Mouse (Mus musculus): ENCODE data around the gene Cxxc4. TPM values are rescaled to one million over a fixed set of nuclear protein-coding genes. Genes with fewer than 3 reads are reported as not detected.

Gene Cxxc4
- polyA plus RNA-seq, 1 experiment from 2014 or later, result 1.3 TPM

GRCm38 (mm10) chr3:134243168-134243849 is 7.0 kb downstream of the Cxxc4 start:
- no peak overlapping the region for H3K4me2 ChIP-seq (replicated peaks; ENCODE audit: low read depth)
- 14% methylated on average over 2 of the region's 2 CpGs for WGBS

GRCm38 (mm10) chr3:134243850-134244247 is 7.6 kb downstream of the Cxxc4 start:
- H3K27me3 ChIP-seq (replicated peaks; ENCODE audit: control insufficient read depth, insufficient read depth, low read length), result no peaks in the 10 kb centered on the region
- H3K4me1 ChIP-seq (replicated peaks; ENCODE audit: control insufficient read depth, insufficient read depth, low read length), result no peaks in the 10 kb centered on the region
- no peak overlapping the region for H3K4me2 ChIP-seq (replicated peaks; ENCODE audit: low read depth)
- H3K9me3 ChIP-seq (ENCODE audit: control insufficient read depth), result no peaks in the 10 kb centered on the region
- H3K36me3 ChIP-seq (ENCODE audit: control insufficient read depth, insufficient read depth), result no peaks in the 10 kb centered on the region
- no peak overlapping the region for H3K9ac ChIP-seq (ENCODE audit: low read depth, low read length)
- TF ChIP-seq CTCF (IDR thresholded peaks at IDR 0.05; ENCODE audit: low read depth), result no peak
- H3K27ac ChIP-seq (ENCODE audit: low read depth, low read length), result no peak overlapping the region
- no peak for ATAC-seq
- WGBS, result 56% methylated on average over 3 of the region's 3 CpGs
- no peak overlapping the region for H3K4me3 ChIP-seq (ENCODE audit: low read depth, low read length)

More at GRCm38 (mm10) chr3:134243168-134243849, 7.0 kb downstream of the Cxxc4 start:
- Histone ChIP-seq H3K36me3 (ENCODE audit: control insufficient read depth, insufficient read depth) (no peaks in the 10 kb centered on the region), H3K4me3 (ENCODE audit: low read depth, low read length) (no peak overlapping the region), H3K27me3 (replicated peaks; ENCODE audit: control insufficient read depth, insufficient read depth, low read length) (no peaks in the 10 kb centered on the region), H3K27ac (ENCODE audit: low read depth, low read length) (no peak overlapping the region), H3K4me1 (replicated peaks; ENCODE audit: control insufficient read depth, insufficient read depth, low read length) (no peaks in the 10 kb centered on the region), H3K9ac (ENCODE audit: low read depth, low read length) (no peak overlapping the region), H3K9me3 (ENCODE audit: control insufficient read depth) (no peaks in the 10 kb centered on the region)
- ATAC-seq, result no peak
- TF ChIP-seq CTCF (IDR thresholded peaks at IDR 0.05; ENCODE audit: low read depth), result no peak

GRCm38 (mm10) chr3:134254221-134254620 is 17.9 kb downstream of the Cxxc4 start:
- no peak for TF ChIP-seq CTCF (IDR thresholded peaks at IDR 0.05; ENCODE audit: low read depth)
- Histone ChIP-seq H3K9ac (ENCODE audit: low read depth, low read length) (no peak overlapping the region), H3K36me3 (ENCODE audit: control insufficient read depth, insufficient read depth) (no peaks in the 10 kb centered on the region), H3K4me2 (replicated peaks; ENCODE audit: low read depth) (no peak overlapping the region), H3K4me3 (ENCODE audit: low read depth, low read length) (no peak overlapping the region), H3K27ac (ENCODE audit: low read depth, low read length) (no peak overlapping the region), H3K9me3 (ENCODE audit: control insufficient read depth) (no peaks in the 10 kb centered on the region), H3K4me1 (replicated peaks; ENCODE audit: control insufficient read depth, insufficient read depth, low read length) (no peaks in the 10 kb centered on the region), H3K27me3 (replicated peaks; ENCODE audit: control insufficient read depth, insufficient read depth, low read length) (no peaks in the 10 kb centered on the region)
- 41% methylated on average over 2 of the region's 2 CpGs for WGBS
- no peak for ATAC-seq

- no peaks in the 10 kb centered on the region for H3K9me3 ChIP-seq (ENCODE audit: control insufficient read depth)
- ATAC-seq, result no peak
- no peak overlapping the region for H3K9ac ChIP-seq (ENCODE audit: low read depth, low read length)
- 82% methylated on average over 5 of the region's 5 CpGs for WGBS
- H3K27me3 ChIP-seq (replicated peaks; ENCODE audit: control insufficient read depth, insufficient read depth, low read length), result no peaks in the 10 kb centered on the region
- H3K27ac ChIP-seq (ENCODE audit: low read depth, low read length), result no peak overlapping the region
- no peak overlapping the region for H3K4me3 ChIP-seq (ENCODE audit: low read depth, low read length)
- H3K36me3 ChIP-seq (ENCODE audit: control insufficient read depth, insufficient read depth), result no peaks in the 10 kb centered on the region
- H3K4me1 ChIP-seq (replicated peaks; ENCODE audit: control insufficient read depth, insufficient read depth, low read length), result no peaks in the 10 kb centered on the region
- H3K4me2 ChIP-seq (replicated peaks; ENCODE audit: low read depth), result no peak overlapping the region
- TF ChIP-seq CTCF (IDR thresholded peaks at IDR 0.05; ENCODE audit: low read depth), result no peak
These were observed 22.4 kb downstream of the Cxxc4 start for GRCm38 (mm10) chr3:134258715-134259114.

- 75% methylated on average over 3 of the region's 3 CpGs for WGBS
- TF ChIP-seq CTCF (IDR thresholded peaks at IDR 0.05; ENCODE audit: low read depth), result no peak
- Histone ChIP-seq H3K9ac (ENCODE audit: low read depth, low read length) (no peak overlapping the region), H3K9me3 (ENCODE audit: control insufficient read depth) (no peaks in the 10 kb centered on the region), H3K27me3 (replicated peaks; ENCODE audit: control insufficient read depth, insufficient read depth, low read length) (no peaks in the 10 kb centered on the region), H3K4me3 (ENCODE audit: low read depth, low read length) (no peak overlapping the region), H3K4me2 (replicated peaks; ENCODE audit: low read depth) (no peak overlapping the region), H3K36me3 (ENCODE audit: control insufficient read depth, insufficient read depth) (no peaks in the 10 kb centered on the region), H3K27ac (ENCODE audit: low read depth, low read length) (no peak overlapping the region), H3K4me1 (replicated peaks; ENCODE audit: control insufficient read depth, insufficient read depth, low read length) (no peaks in the 10 kb centered on the region)
- no peak for ATAC-seq
These were observed 23.0 kb downstream of the Cxxc4 start for GRCm38 (mm10) chr3:134259300-134259699.

GRCm38 (mm10) chr3:134279655-134280054 is 43.4 kb downstream of the Cxxc4 start:
- Histone ChIP-seq H3K9me3 (ENCODE audit: control insufficient read depth) (no peaks in the 10 kb centered on the region), H3K36me3 (ENCODE audit: control insufficient read depth, insufficient read depth) (no peaks in the 10 kb centered on the region), H3K27ac (ENCODE audit: low read depth, low read length) (no peak overlapping the region), H3K4me3 (ENCODE audit: low read depth, low read length) (no peak overlapping the region), H3K4me2 (replicated peaks; ENCODE audit: low read depth) (no peak overlapping the region), H3K4me1 (replicated peaks; ENCODE audit: control insufficient read depth, insufficient read depth, low read length) (no peaks in the 10 kb centered on the region), H3K9ac (ENCODE audit: low read depth, low read length) (no peak overlapping the region), H3K27me3 (replicated peaks; ENCODE audit: control insufficient read depth, insufficient read depth, low read length) (no peaks in the 10 kb centered on the region)
- ATAC-seq, result no peak
- TF ChIP-seq CTCF (IDR thresholded peaks at IDR 0.05; ENCODE audit: low read depth), result peak; percentile 29; the same call in 1 of the 2 replicates

All from intestine, postnatal 0 days (tissue).